Mouse (Mus musculus) spleen, embryonic (tissue): ENCODE results near the gene Ear10.
"Not testable (repeated sequence)": the region's sequence is repeated elsewhere in the genome, so short reads cannot be mapped to it uniquely, and the experiment has no call there.

ENCODE experiments used
- CTCF ChIA-PET: fragments of 350-600 bp; sonication (Branson Sonifier 250); formaldehyde crosslinking; loops from one replicate; lab custom pipeline; 2022; lab: Charles Lee

Ear10 gene

DNA sequence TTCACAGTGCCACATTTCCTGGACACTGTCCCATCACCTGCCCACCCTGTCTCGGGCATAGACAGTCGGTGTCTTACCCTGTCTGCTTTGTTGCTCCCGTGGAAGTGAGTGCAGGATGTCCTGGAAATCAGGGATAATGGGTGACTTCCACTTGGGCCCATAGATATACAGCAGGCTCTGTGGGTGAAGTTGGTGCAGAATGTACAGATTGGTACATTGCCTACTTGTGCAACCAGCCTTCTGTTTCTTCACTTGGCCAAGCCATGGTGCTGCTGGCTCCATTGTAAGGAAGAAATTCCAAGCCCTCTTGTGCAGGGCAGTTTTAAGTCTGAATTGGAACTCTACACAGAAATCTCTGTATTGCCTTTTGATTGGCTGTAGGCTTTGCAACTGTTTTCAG is at the start of gene Ear10:
Gene Ear10, minus strand, starts transcription at position 101 of the 400 bp plus-strand sequence.
- CTCF ChIA-PET = not testable (repeated sequence)

DNA sequence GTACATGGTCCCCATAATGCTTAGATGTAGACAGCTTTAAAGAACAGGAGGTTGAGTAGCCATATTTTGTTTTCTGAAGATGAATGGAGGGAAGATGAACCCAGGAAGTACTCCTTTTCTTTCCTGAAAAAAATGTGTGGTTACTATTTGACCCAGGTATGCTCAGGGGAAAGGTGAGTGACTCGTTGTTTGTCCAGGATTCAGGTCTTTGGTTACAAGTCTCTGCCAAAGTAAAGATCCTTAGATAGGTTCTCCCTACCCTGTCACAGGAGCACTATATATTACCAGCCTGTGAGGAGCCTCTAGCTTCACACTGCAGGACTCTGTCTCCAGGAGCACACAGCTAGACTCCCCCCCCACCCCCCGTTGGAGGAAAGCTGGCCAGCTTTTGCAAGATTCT is 33.4 kb upstream of the Ear10 start, which contains the start of gene Ang5:
Gene Ang5, plus strand, starts transcription at position 301 of the 400 bp plus-strand sequence.
- CTCF ChIA-PET = not testable (repeated sequence)

DNA sequence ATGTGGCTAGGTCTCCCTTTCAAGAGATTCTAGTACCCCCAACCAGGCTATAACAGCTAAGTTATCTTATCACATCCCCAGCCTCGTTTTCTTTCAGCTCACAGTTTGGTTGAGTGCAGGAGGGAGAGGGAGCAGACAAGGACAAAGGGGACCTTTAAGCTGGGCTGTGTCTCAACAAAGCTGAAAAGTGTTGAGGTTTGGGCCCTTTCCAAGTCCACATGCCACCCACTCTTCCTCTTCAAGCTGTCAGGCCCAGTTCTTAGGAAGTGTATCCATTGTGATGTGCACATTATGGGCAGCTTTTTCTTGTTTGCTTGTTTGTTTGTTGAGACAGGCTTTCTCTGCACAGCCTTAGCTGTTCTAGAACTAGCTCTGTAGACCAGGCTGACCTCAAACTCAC is 31.7 kb upstream of the Ear10 start:
- CTCF ChIA-PET = not testable (repeated sequence)

DNA sequence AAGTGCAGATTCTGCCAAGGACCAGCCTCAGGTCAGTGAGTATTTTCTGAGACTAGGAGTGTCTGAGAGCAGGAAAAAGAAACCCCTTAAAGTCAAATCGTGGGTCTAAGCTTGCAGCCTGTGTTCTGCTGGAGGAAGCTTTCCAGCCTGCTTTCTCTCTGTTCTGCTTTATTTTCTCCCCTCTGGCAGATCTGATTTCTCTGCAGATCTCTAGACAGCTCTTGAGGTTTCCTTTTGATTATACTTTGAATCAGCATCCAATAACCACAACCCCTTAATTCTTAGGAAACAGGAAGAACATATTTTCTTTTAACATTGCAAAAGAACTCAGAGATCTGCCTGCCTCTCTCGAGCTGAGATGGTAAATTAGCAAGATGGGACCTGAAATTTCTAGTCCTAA is 30.0 kb upstream of the Ear10 start:
- CTCF ChIA-PET = not testable (repeated sequence)

- CTCF ChIA-PET = not testable (repeated sequence)
These were observed 10.0 kb upstream of the Ear10 start for GRCm38 (mm10) chr14:43933399-43933798.

GRCm38 (mm10) chr14:43932991-43933390 is 9.6 kb upstream of the Ear10 start:
- CTCF ChIA-PET = not testable (repeated sequence)

DNA sequence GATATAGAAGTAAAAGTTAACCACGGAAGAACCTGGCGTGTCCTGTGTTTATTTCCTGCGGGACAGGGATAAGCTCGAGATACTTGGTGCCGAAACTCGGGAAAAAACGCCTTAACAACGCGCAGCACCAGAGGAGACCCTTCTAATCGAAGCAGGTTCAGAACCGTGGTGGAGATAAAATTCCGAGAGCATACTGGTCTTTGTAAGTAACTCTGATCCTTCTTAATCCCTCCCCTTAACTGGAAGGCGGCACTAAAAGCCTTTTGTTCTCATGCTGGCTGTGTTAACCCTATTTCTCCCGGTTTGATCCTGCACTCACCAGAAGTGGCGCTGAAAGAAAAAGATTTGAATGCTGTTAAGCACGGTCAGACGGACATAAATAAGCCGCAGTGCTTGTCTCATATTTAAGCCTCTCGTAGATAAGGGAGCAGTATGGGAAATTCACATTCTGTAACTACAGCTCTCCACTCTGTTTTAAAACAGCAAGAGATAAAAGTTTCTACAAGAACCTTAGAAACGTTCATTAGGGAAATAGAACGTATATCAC is 2.1 kb upstream of the Ear10 start:
- CTCF ChIA-PET = not testable (repeated sequence)

DNA sequence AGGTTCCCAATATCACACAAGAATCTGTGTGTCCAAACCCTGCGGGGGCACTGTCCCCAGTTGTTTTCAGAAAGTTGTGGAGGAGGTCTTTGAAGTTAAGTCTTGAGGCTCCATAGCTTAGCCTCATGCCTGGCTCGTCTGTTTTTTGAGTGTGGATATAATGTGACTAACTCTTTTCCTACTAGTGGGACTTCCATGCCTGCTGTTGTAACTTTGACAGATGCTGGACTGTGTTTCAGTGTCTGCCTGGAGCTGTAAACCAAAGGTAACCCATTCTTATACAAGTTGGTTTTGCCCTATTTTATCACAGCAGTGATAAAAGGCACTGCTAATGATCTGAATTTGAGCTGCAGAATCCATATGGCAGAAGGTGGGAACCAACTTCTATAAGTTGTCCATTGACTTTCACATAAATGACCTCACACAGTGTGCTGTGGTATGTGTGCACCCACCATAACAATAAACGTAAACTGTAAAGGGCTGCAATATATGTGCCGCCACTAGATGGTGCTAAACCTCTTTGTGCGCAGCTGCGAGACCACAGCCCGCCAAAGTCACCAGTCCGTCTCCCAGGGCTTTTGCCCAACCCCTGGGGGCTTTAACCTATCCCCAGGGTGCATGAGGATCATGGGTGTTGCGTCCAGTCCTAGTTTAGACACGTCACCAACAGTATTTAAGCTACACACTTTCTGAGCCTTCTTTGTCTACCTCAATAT is 1.5 kb upstream of the Ear10 start, which contains the start of gene Gm8113:
Gene Gm8113, plus strand, starts transcription at position 703 of the 716 bp plus-strand sequence.
- CTCF ChIA-PET = not testable (repeated sequence)

GRCm38 (mm10) chr14:43918214-43918613 is 5.1 kb downstream of the Ear10 start:
- CTCF ChIA-PET = not testable (repeated sequence)

GRCm38 (mm10) chr14:43898577-43898976 is 24.8 kb downstream of the Ear10 start:
- CTCF ChIA-PET = not testable (repeated sequence)

GRCm38 (mm10) chr14:43895357-43895756 is 28.0 kb downstream of the Ear10 start:
- CTCF ChIA-PET = not testable (repeated sequence)

DNA sequence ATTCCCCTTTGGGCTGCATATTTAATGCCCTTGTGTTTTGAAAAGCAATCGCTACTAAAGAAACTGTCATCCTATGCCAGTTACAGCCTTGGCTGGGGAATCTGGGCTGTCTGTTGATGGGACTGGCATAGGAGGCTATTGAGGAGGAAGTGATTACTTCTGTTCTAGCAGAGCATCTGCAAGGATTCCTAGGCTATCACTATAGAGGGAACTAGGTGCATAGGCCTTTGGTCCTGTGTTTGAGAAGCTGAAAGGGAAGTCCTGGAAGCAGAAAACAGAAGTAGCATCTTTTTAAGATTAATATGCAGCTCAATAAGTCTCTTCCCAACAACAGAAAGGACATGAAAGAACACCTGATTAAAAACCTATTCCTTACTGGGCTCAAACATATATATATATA is 32.1 kb downstream of the Ear10 start:
- CTCF ChIA-PET = not testable (repeated sequence)

DNA sequence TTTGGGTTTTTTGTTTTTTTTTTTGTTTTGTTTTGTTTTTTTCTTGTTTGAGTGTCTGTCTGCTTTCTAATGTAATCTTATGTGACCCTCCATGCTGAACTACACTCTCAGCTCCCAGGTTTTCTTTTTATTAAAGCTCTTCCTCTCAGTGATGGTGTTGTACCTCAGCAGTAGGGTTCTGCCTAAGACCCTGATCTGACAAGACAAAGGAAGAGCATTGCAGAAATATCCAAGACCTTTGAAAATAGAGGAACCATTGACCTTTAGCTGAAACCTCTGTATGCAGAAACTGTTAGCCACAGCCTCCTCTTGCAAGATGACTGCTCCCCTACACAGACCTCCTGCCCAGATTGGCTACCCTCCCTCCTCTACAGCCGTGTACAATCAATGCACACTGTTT is 37.1 kb downstream of the Ear10 start:
- CTCF ChIA-PET = not testable (repeated sequence)

DNA sequence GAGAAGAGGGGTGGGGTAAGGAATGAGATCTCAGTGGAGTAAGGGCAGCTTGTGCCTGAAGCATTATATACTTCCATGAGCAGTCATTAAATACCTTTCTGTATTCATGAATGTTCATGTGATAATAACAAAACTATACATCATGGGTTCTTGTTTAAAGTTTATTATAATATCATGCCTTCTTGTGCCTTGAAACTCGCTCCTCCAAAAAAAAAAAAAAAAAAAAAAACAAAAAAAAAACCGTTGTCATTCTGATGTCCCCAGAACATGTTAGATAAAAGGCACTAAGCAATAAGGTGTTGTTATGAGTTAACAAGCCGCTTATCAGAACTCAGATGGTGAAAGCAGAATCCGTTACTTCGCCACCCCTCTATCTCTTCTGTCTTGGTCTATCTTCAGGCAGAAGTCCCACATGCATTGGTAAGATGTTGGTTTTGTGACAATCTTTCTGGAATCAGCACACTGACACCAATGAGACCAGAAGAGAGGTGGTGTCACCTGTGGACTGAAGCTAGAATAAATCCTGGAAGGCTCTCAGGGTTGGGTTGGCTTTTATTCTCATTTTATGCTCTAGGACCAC is 43.3 kb downstream of the Ear10 start:
- CTCF ChIA-PET = not testable (repeated sequence)

GRCm38 (mm10) chr14:43877789-43878188 is 45.6 kb downstream of the Ear10 start:
- CTCF ChIA-PET = not testable (repeated sequence)

GRCm38 (mm10) chr14:43875417-43875816 is 47.9 kb downstream of the Ear10 start, which contains the start of gene Ear1:
Gene Ear1 (minus strand): TSS chr14:43875517.
- CTCF ChIA-PET = not testable (repeated sequence)

DNA sequence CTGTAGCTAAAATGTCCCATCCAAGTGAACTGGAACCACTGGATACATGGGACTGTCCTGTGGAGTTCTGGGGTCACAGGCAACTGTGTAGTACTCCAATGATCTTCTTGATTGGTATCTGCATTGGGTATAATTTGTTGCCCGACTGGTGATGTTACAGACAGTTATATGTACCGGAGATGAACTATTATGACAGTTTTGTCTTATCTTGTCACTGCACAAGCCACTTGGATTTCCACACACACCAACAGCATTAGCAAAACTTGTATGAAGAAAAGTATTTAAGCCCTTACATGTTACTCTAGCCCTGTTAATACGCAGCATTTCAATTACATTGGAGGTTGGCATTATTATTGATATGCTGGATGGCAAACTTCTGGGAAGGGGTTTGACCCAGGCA is 48.5 kb downstream of the Ear10 start:
- CTCF ChIA-PET = not testable (repeated sequence)
